Mouse (Mus musculus) forebrain, embryonic 14.5 days (tissue): ENCODE measurements at regions not wholly inside any gene's neighbourhood (a gene's known extent, or its start where the extent isn't known, plus 50 kb on each side); places are given as distances from the start of the nearest gene placed in this dataset.

Experiments
- ATAC-seq: fragments of 200-750 bp; cut with Nextera tagmentation; 2 replicates; pipeline ENCODE4 v1.8.0; 2017; ENCODE audit warnings: mild to moderate bottlenecking, moderate library complexity
- DNase-seq: peaks from one replicate; pipeline ENCODE4 v3.0.0-alpha.2; 2015; ENCODE audit warnings: low spot score
- H3K27ac ChIP-seq: fragments of 300-500 bp; sonication (generic); 2 replicates; pipeline ENCODE4 v1.5.1; 2014; ENCODE audit warnings: low read depth, mild to moderate bottlenecking, control low read depth, low read length, moderate library complexity
- H3K27me3 ChIP-seq: fragments of 300-500 bp; sonication (generic); replicated peaks from 2 replicates; pipeline ENCODE4 v1.6.1; 2014; ENCODE audit warnings: low read length, control low read depth, mixed read lengths; ENCODE audit not compliant: control insufficient read depth, insufficient read depth
- H3K36me3 ChIP-seq: fragments of 300-500 bp; sonication (generic); 2 replicates; pipeline ENCODE4 v1.6.1; 2014; ENCODE audit warnings: low read length, control low read depth; ENCODE audit not compliant: control insufficient read depth, insufficient read depth
- H3K4me1 ChIP-seq: fragments of 300-500 bp; sonication (generic); 2 replicates; pipeline ENCODE4 v1.6.1; 2014; ENCODE audit warnings: antibody characterized with exemption, low read length, control low read depth; ENCODE audit not compliant: control insufficient read depth, insufficient read depth
- H3K4me2 ChIP-seq: fragments of 300-500 bp; sonication (generic); 2 replicates; pipeline ENCODE4 v1.6.1; 2014; ENCODE audit warnings: mild to moderate bottlenecking, control low read depth, low read length
- H3K4me3 ChIP-seq: fragments of 300-500 bp; sonication (generic); 2 replicates; pipeline ENCODE4 v1.5.1; 2014; ENCODE audit warnings: low read depth, low read length, control low read depth
- H3K9ac ChIP-seq: fragments of 300-500 bp; sonication (generic); 2 replicates; pipeline ENCODE4 v1.6.1; 2014; ENCODE audit warnings: mild to moderate bottlenecking, low read length, control low read depth, moderate library complexity
- H3K9me3 ChIP-seq: fragments of 300-500 bp; sonication (generic); replicated peaks from 2 replicates; pipeline ENCODE4 v1.6.1; 2016; ENCODE audit warnings: low read length, control low read depth, mixed read lengths; ENCODE audit not compliant: control insufficient read depth
- WGBS: fragments of 180-500 bp; shearing (Covaris S2); extraction: QIAGEN DNeasy Blood & Tissue Kit; methylation state at CpG from one replicate; pipeline ENCODE4 v1.1.7; 2014; 5-methylcytosine and 5-hydroxymethylcytosine counted together

DNA sequence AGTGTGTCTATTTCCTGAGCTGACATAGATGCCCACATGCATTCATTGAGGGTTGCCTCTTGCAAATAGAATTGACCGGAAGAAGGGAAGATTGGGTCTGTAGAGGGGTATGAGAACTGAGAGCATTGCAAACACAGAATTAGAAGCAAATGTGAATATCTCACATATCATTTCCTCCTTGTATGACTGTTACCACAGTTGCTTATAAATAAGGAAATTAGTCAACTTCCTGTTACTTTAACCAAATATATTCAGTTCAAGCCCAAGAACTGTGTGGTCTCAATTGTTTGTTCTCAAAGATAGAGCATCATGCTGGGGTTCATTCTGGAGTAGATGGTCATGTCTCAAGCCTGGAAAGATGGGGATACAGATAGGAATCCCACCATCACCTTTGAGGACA lies 535.6 kb downstream of the Gja1 start:
- DNase-seq (no peak), ATAC-seq (no peak)
- Histone ChIP-seq H3K9me3 (no peaks in the 10 kb centered on the region), H3K4me1 (no peaks in the 10 kb centered on the region), H3K4me3 (no peak overlapping the region), H3K9ac (no peak overlapping the region), H3K36me3 (no peaks in the 10 kb centered on the region), H3K27ac (no peak overlapping the region), H3K4me2 (no peak overlapping the region), H3K27me3 (no peaks in the 10 kb centered on the region)
- 91% methylated on average over 1 of the region's 1 CpGs for WGBS

DNA sequence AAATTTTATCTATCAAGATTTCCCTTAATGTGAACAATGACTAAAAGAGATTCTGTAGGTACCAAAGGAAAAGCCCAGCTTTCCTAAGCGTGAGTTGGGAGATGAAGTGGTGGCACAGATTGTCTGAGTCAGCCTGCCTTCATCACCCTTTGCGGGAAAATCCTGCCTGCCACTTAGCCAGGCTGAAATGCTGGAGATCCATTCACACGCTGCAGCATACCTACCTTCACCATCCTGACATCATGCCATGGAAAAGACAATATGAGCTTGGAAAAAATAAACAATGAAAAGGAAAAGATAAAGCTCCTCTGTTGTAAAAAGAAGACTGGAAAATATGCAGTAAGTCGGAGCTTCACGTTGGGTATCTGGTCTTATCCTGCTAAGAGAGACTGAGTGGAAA lies 537.0 kb downstream of the Gja1 start:
- H3K9ac ChIP-seq, result no peak overlapping the region
- H3K4me1 ChIP-seq, result no peaks in the 10 kb centered on the region
- 81% methylated on average over 5 of the region's 5 CpGs for WGBS
- H3K27me3 ChIP-seq, result no peaks in the 10 kb centered on the region
- ATAC-seq, result no peak
- no peaks in the 10 kb centered on the region for H3K36me3 ChIP-seq
- H3K4me2 ChIP-seq, result no peak overlapping the region
- no peak for DNase-seq
- H3K27ac ChIP-seq, result no peak overlapping the region
- H3K9me3 ChIP-seq, result no peaks in the 10 kb centered on the region
- H3K4me3 ChIP-seq, result no peak overlapping the region

DNA sequence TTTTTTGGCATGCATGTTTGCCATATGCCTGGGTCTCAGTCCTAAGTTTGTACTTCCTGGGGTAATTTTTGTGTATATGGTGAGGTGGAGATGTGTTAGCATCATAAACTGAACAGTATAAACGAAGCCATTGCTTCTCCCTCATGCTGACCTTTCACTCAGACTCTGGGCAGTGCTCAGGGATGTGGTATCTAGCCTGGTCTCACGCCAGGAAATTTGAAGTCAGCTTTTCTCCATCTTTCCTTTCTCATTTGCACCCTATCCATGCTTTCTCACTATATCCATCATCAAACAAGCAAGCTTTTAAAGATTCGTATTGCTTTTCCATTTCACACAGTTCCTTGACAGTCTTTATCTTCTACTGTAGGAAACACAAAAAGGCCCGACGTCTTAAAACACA lies 541.3 kb downstream of the Gja1 start:
- H3K4me3 ChIP-seq, result no peak overlapping the region
- WGBS, result 78% methylated on average over 5 of the region's 5 CpGs

DNA sequence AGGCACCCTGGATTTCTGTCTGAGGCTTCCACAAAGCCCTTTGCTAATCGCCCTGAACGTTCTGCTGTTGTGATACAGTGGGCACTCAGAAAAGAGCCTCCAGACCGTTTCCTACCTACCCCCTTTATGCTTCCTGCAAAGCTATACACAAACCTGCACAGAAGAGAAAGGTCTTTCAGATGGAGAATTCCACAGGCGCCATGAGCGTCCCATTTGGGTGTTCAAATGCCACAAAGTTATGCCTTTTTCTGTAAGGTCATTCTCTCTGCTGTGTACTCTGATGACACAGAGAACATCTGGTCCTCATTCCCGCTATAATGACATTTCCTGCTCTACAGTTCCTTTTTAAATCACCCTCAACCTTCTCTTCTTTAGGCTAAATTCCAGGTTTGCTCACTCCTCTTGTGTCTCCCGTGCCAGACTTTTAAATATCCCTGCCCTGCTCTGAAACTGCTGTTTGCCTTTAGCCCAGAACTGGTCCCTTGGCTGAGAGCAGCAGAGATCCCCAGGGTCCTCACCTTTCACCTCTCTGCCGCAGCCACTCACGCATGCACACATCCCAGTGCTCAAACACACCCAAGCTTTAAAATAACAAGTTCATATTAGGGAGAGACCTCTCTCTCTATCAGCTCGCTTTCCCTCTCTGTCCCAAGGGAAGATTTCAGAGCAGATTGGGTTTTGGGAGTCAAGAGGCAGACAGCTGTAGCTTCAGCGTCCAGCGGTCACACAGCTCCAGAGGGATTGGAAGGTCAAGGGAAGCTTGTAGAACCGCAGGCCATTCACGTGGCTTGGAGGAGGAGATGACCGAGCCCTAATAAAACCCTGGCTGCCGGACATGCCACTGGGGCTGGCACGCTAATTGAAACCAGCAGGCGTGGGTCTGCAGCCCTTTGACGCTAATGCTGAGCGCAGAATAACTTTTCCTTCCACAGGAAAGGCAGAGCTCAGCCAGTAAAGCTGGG lies 543.9 kb downstream of the Gja1 start:
- no peaks in the 10 kb centered on the region for H3K9me3 ChIP-seq
- no peak for DNase-seq
- H3K4me3 ChIP-seq, result no peak overlapping the region
- H3K9ac ChIP-seq, result no peak overlapping the region
- peaks cover 2% of the 10 kb centered on the region; the same call in 1 of the 2 replicates for H3K4me1 ChIP-seq
- no peak overlapping the region for H3K27ac ChIP-seq
- no peak overlapping the region for H3K4me2 ChIP-seq
- no peak for ATAC-seq
- H3K36me3 ChIP-seq, result no peaks in the 10 kb centered on the region
- no peaks in the 10 kb centered on the region for H3K27me3 ChIP-seq
- WGBS, result 65% methylated on average over 20 of the region's 20 CpGs

More for the DNA sequence above, 541.3 kb downstream of the Gja1 start:
- Histone ChIP-seq H3K27me3 (no peaks in the 10 kb centered on the region), H3K36me3 (no peaks in the 10 kb centered on the region), H3K27ac (no peak overlapping the region), H3K4me1 (peaks cover 2% of the 10 kb centered on the region; the same call in 1 of the 2 replicates), H3K9ac (no peak overlapping the region), H3K9me3 (no peaks in the 10 kb centered on the region), H3K4me2 (no peak overlapping the region)
- DNase-seq, result no peak
- ATAC-seq, result no peak

DNA sequence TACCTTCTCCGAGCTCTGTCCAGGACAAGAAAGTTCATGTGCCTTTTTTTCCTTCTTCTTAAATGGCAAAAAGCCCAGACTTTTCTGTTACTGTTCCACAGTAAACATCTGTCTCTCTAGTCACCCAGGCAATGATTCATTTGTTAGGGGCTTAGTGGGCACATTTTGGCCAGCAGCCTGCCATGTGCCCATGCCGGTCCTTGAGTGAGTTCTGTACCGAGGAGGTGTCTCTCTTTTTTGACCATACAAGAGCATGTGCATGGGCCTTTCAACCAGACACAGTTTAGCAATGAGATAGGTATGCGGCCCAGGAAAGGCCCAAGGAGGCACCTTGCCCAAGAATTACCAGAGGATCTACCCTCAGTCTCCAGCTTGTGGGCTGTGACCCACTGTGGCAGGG lies 551.0 kb upstream of the Hsf2 start:
- 71% methylated on average over 4 of the region's 4 CpGs for WGBS
- ATAC-seq, result no peak

DNA sequence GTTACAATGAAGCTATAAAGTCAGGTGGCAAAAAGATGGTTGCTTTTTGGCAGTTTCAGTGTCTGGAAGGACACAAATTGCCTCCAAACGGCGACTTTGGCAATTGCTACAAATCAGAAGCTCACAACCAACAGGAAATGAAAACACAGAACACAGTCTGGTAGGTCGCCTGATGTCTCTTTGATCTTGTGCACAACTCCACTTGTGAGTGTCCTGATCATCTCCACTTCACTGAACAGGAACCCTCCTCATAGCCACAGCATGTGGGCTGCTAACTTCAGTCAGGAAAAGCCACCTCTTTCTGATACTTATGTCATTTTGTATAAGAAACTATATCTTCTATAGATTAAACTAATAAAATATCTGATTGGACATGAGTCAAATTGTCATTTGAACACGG lies 544.2 kb upstream of the Hsf2 start:
- H3K9me3 ChIP-seq, result no peaks in the 10 kb centered on the region
- no peak overlapping the region for H3K4me3 ChIP-seq
- DNase-seq (no peak), ATAC-seq (no peak)
- H3K9ac ChIP-seq, result no peak overlapping the region
- H3K4me2 ChIP-seq, result no peak overlapping the region
- H3K36me3 ChIP-seq, result no peaks in the 10 kb centered on the region
- H3K27ac ChIP-seq, result no peak overlapping the region
- 55% methylated on average over 4 of the region's 4 CpGs for WGBS
- H3K4me1 ChIP-seq, result no peaks in the 10 kb centered on the region
- no peaks in the 10 kb centered on the region for H3K27me3 ChIP-seq

More for the DNA sequence above, 551.0 kb upstream of the Hsf2 start:
- H3K27ac ChIP-seq, result no peak overlapping the region
- H3K4me3 ChIP-seq, result no peak overlapping the region
- H3K36me3 ChIP-seq, result no peaks in the 10 kb centered on the region
- no peaks in the 10 kb centered on the region for H3K27me3 ChIP-seq
- no peaks in the 10 kb centered on the region for H3K9me3 ChIP-seq
- H3K4me1 ChIP-seq, result no peaks in the 10 kb centered on the region
- no peak overlapping the region for H3K9ac ChIP-seq
- peak; percentile 13 for DNase-seq
- H3K4me2 ChIP-seq, result no peak overlapping the region

DNA sequence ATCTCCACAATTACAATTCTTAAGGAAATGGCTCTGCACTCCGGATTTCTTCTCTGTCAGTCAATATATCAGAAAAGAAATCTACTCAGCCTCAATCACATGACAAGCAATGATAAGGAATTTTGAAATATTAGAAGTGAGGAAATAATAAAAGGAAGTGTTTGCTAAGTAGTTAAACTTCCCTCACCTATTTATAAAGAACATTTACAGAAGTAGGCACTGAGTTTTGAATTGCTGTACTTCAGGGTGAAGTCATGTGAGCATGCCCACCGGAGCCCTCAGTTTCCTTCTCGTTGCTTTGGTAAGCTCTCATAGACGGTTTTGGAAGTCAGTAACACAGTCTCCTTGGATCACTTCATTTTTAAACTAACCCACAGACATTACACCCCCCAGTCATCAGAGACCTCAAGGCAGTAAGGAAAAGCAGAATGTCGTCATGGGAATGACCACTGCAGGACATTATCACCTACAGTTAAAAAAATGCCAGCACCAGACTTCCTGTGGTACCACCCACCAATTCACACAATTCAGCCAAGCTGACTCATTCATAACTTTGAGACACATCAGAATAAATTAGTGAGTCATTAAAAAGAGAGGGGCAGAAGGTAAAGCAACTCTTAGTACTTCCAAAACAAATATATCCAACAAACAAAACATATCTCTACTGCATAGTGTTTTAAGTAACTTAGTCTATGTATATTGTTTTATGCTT lies 541.6 kb upstream of the Hsf2 start:
- H3K9me3 ChIP-seq, result no peaks in the 10 kb centered on the region
- DNase-seq (no peak), ATAC-seq (no peak)
- no peak overlapping the region for H3K9ac ChIP-seq
- no peaks in the 10 kb centered on the region for H3K4me1 ChIP-seq
- H3K4me2 ChIP-seq, result no peak overlapping the region
- no peaks in the 10 kb centered on the region for H3K36me3 ChIP-seq
- 81% methylated on average over 5 of the region's 5 CpGs for WGBS
- H3K4me3 ChIP-seq, result no peak overlapping the region
- H3K27me3 ChIP-seq, result no peaks in the 10 kb centered on the region
- H3K27ac ChIP-seq, result no peak overlapping the region

DNA sequence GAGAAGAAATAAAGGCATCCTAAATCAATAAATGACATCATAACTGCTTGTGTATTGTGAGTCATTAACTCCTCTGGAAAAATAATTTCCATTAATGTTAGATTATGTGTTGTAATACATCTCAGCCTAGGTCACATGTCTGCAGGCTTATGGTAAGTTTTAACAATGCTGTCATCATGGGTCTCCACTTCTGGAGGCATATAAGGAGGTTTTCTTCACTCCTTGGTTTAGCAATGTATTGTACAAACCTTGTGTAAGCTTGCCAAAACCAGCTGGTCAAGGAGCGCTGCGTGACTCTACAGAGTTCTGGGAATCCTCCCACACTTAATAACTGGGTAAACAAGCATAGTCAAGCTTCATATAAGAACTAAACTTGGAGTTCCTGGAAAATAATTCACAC lies 529.5 kb upstream of the Hsf2 start:
- no peak for ATAC-seq
- Histone ChIP-seq H3K4me2 (no peak overlapping the region), H3K9me3 (no peaks in the 10 kb centered on the region), H3K36me3 (no peaks in the 10 kb centered on the region), H3K4me1 (no peaks in the 10 kb centered on the region), H3K4me3 (no peak overlapping the region), H3K27ac (no peak overlapping the region), H3K27me3 (no peaks in the 10 kb centered on the region), H3K9ac (no peak overlapping the region)
- WGBS, result 90% methylated on average over 2 of the region's 2 CpGs
- no peak for DNase-seq
